Mouse (Mus musculus) thymus, postnatal 0 days (tissue): Measurements from ENCODE around the gene Ppp2r5a. TPM values are rescaled to one million over a fixed set of nuclear protein-coding genes. Genes with fewer than 3 reads are reported as not detected.
"Not testable (repeated sequence)": the region's sequence is repeated elsewhere in the genome, so short reads cannot be mapped to it uniquely, and the experiment has no call there.

ENCODE experiments used
- DNase-seq: peaks from one replicate; pipeline ENCODE4 v3.0.0-alpha.2; 2015; ENCODE audit warnings: low spot score
- polyA plus RNA-seq: library from polyadenylated mRNA; unstranded; fragments of >200 nt; fragmentation: Nextera tagmentation; extraction: Ambion mirVana; gene quantifications from 2 replicates; pipeline ENCODE4 v1.2.1, GENCODE M21; 2015

Gene Ppp2r5a
- 64.4 and 79.1 TPM in 2 replicates for polyA plus RNA-seq

GRCm38 (mm10) chr1:191403074-191403473, at the start of gene Ppp2r5a:
Gene Ppp2r5a (minus strand): TSS chr1:191403272.
- no peak for DNase-seq

DNA sequence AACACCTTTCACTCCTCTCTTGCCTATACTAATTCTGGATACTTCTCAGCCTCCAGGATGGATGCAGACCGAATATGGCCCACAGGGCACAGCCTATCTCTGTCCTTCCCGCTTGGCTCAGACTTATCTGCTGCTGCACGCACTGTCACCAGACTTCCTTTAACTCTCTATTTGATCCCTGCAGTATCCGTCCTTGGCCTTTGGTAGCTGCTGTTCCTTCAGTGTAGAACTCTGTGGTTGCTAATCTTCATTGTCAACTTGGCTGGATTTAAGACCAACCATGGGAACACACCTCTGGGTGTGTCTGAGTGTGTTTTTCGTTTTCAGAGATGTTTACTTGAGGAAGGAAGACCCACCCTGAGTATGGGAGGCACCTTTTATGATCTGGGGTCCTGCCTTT, 47.5 kb upstream of the Ppp2r5a start:
- no peak for DNase-seq

- no peak for DNase-seq
Measured at GRCm38 (mm10) chr1:191449537-191449936, 46.5 kb upstream of the Ppp2r5a start.

DNA sequence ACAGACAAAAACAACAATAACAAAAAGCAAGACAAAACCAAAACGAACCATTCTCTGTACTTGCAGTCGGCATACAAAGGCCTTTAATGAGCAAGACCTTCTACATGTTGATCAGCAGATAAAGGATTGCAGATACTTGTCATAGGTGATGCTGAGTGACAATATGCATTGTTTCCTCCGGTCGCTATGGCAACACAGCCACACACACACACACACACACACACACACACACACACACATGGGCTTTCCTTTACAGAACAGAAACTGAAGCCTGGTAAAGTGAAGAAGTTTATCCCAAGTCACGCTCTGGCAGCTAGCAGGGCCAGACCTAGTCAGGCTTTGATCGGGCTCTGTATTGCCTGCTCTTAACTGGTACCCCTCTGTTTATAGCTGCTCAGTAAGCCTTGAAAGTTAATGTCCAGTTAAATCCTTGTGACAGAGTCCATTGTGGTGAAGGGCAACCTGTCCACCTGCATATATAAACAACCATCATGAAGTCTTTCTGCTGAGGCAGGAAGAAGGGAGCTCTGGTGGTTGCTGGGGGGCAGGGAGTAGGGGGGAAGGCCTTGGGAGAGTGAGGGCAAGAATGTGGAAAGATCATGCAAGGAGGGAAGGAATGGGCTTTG, 44.4 kb upstream of the Ppp2r5a start:
- DNase-seq, result no peak

DNA sequence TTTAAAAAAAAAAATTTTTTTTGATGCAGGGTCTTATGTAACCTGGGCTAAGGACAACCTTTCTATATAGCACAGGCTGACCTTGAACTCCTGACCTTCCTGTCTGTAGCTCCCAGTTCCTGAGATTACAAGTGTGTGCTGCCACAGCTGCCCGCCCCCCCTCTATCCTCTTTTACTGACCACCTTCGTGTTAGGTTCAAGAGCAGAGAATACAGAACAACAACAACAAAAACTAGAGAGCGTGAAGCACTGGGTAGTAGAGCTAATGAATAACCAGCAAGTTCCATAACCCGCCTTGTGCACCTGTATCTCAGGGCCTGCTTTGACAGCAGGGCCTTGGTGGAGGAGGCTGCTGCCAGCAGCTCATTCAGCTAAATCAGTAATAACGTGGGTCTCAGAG, 43.2 kb upstream of the Ppp2r5a start:
- DNase-seq, result peak; percentile 47

DNA sequence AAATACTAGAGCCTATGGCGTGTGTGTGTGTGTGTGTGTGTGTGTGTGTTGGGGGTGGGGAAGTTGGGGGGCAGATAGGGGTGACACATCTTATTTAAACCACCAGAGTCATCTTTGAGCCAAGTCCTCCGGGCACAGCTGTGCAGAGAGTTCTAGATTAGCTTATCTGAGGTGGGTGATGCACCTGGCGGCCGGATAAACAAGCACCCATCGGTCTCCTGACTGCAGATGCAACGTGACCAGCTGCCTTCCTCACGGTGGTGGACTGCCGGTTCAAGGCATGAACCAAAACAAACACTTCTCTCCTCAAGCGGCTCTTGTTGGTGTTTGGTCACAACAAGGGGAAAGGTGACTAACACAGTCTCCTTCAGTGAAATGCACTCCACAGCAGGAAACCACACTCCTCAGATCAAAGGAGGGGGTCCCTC, 42.8 kb upstream of the Ppp2r5a start:
- DNase-seq, result peak; percentile 86

- DNase-seq, result no peak
Measured at GRCm38 (mm10) chr1:191445401-191445800, 42.3 kb upstream of the Ppp2r5a start.

GRCm38 (mm10) chr1:191444467-191444866, 41.4 kb upstream of the Ppp2r5a start:
- DNase-seq, result no peak

DNA sequence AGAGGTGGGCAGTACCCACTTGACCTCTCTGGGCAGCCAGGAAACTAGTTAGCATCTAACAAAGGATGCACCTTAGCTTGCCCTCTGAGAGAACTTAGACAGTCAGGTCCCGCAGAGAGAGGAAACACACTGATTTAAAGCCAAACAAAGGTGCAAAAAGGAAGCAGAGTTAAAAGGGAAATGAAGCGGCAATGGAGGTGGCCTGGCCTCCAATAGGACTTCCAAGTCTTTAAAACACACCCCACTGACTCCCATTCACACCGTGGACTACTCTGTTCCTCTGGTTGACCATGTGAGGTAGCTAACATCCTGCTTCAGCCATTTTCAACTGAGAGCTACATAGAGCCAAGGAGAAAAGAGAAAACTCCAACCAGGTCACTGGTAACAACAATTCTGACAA, 35.9 kb upstream of the Ppp2r5a start:
- no peak for DNase-seq

DNA sequence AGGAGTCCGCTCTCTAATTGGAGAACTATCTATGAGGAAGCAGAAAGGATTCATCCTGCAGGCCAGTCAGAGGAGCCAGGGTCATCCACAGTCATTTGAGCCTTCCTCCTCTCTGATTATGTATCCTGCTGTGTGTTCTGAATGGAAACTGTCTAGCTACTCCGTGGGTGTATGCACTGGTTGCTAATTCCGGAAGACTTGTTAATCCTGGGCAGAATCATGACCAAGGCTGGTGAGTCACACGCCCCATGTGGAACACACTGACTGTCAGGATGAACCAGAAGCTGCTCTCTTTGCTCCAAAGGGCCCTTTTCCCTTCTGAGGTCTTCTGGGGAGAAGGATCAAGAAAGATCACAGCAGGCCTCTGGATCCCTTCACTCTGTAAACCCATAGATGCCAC, 35.5 kb upstream of the Ppp2r5a start:
- DNase-seq, result no peak

- DNase-seq, result no peak
Measured at GRCm38 (mm10) chr1:191436647-191437046, 33.6 kb upstream of the Ppp2r5a start.

GRCm38 (mm10) chr1:191435359-191435758, 32.3 kb upstream of the Ppp2r5a start:
- DNase-seq, result no peak

GRCm38 (mm10) chr1:191432531-191432930, 29.5 kb upstream of the Ppp2r5a start:
- DNase-seq, result no peak

GRCm38 (mm10) chr1:191432023-191432422, 29.0 kb upstream of the Ppp2r5a start:
- no peak for DNase-seq

DNA sequence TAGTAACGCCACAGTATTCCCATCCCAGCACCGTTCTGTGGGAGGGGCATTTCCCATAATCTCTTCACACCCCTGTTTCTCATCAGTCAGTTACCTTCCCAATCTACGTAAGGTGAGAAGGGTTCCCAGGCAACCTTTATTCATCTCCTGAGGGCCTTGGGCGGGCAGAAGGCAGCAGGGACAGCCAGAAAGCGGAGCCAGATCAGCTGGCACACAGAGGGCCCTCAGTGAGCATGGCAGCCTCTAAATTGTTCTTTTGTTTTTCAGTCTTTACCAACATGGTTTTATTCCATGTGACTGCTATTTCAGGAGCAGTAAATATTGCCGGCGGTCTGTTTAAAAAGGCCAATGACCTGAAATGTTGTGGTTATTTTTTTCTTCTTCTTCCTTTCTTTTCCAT, 27.0 kb upstream of the Ppp2r5a start:
- no peak for DNase-seq

DNA sequence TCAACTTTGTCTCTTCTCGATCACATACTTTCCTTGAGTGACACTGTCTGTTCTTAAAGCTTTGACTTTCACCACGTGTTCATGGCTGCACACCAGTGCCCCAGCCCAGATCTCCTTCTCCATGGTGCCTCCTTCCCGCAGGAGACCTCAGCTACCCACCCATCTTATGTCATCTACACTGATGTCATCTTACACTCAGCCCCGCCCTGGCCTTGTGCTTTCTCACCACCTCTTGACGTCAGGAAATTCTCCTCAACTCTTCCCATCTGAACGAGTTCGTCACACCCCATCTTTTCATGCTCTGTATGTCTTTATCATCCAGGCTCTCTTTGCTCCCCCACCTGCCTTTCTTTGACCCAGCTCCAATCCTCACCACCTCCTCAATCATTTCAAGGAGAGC, 22.8 kb upstream of the Ppp2r5a start:
- no peak for DNase-seq

GRCm38 (mm10) chr1:191423201-191423600, 20.1 kb upstream of the Ppp2r5a start:
- DNase-seq, result no peak

- DNase-seq, result not testable (repeated sequence)
Measured at GRCm38 (mm10) chr1:191422714-191423113, 19.6 kb upstream of the Ppp2r5a start.

GRCm38 (mm10) chr1:191422164-191422563, 19.1 kb upstream of the Ppp2r5a start:
- DNase-seq, result no peak

DNA sequence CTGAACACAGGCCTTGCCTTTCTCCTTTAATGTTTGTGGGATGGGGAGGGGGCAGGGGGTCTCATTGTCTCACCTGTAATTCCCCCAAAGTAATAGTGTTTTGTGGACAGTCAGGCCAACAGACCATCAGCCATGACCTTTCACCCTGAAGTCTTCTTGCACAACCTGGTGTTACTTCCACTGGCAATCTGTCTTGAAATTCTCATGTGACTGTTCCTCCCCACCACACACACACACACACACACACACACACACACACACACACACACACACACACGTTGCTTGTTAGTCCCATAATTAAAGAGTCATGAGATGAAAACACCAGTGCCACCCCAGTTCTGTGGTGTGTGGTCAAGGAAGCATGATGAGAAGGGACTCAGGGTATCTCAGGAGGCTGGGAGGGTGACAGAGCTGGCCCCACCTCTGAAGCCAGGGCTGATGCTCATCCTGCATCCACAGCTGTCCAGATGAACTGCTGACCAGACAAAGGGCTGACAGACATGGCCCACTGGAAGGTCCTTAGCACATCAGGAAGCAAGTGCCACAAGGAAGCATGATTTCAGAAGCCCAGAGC, 18.4 kb upstream of the Ppp2r5a start:
- DNase-seq, result no peak

DNA sequence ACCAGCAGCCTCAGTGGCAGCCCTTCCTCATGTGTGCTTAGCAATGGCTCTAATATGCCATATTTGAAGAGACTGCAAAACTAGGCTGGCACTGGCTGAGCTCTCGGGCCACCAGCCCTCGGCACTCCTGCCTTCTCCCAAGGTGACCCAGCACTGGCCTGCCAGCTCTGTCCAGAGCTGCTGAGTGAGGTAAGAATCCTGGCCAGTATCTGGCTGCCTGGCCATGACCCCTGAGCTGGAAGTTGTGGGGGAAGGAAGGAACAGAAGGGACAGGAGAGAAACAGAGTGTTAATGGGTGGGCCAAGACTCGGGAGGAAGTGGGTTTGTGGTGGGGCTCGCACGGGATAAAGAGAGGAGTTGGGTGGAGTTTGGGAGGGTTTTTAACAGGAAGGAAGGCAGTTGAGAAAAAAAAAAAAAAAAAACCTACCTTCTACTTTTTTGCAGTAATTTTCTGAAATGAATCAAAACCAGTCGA, 17.9 kb upstream of the Ppp2r5a start:
- peak; percentile 78 for DNase-seq

- no peak for DNase-seq
Measured at GRCm38 (mm10) chr1:191419991-191420751, 17.1 kb upstream of the Ppp2r5a start.
